Mouse (Mus musculus): ENCODE measurements around the gene Arid5b. TPM values are rescaled to one million over a fixed set of nuclear protein-coding genes. Genes with fewer than 3 reads are reported as not detected.

The Arid5b gene
- total RNA-seq, 2 experiments from 2014 or later, result 3.9 to 7.1 TPM

- ATAC-seq (replicated peaks; ENCODE audit: low FRiP score, poor library complexity, severe bottlenecking), result no peak
Observed at GRCm38 (mm10) chr10:68075181-68075580, 203.4 kb downstream of the Arid5b start.

DNA sequence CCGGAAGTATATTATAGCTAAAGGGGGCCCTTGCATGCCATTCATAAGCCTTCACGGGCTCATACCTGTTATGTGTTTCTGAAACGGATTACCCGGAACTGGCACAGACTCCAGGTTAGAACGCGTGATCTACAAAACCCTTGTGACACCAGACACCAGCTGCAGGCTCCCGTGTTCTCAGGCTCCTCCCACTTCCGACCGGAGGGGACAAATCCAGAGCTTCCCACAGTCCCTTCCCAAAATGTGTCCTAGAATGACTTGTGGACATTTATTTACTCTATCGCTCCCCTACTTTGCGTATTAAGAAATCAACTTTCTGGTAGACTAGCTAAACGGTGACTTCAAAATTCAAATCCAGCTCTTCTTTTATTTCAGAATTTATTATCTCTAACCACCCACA, 204.2 kb downstream of the Arid5b start:
- ATAC-seq (replicated peaks; ENCODE audit: low FRiP score, poor library complexity, severe bottlenecking), result no peak

- ATAC-seq (replicated peaks; ENCODE audit: low FRiP score, poor library complexity, severe bottlenecking), result no peak
Observed at GRCm38 (mm10) chr10:68072626-68073025, 205.9 kb downstream of the Arid5b start.

GRCm38 (mm10) chr10:68071041-68071440, 207.5 kb downstream of the Arid5b start:
- no peak for ATAC-seq (replicated peaks; ENCODE audit: low FRiP score, poor library complexity, severe bottlenecking)

GRCm38 (mm10) chr10:68068426-68068825, 210.1 kb downstream of the Arid5b start:
- no peak for ATAC-seq (replicated peaks; ENCODE audit: low FRiP score, poor library complexity, severe bottlenecking)

DNA sequence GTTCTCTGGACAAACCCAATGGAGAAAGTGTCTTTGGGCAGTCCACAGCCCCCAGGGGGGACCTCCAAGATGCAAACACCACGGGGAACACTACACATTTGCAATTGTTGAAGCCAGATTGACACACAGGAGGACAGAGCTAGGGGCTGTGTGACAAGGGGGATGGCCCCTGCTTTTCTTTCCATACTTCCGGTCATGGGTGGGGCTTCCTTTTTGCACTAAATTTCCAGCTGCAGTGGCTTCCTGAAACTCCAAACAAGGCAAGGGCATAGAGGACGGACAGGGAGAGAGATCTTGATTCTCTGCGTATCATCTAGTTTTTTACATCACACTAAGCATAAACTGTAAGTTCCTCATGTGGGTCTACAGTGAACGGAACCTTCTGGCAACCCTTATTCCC, 210.6 kb downstream of the Arid5b start:
- ATAC-seq (replicated peaks; ENCODE audit: low FRiP score, poor library complexity, severe bottlenecking), result no peak

DNA sequence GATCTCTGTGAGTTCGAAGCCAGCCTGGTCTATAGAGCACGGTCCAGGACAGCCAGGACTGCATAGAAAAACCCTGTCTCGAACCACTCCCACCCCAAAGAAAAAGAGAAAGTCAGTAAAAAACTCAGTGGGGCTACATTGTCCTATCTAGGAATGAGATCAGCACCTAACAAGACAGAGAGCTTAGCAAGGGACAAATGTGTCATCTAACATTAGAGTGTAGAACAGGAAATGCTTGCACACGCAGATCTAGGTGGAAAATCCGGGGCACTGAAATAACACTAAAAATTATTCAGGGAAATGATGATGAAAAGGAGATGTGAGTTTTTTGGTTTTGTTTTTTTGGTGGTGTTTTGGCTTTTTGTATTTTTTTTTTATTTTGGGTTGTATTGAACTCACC, 212.4 kb downstream of the Arid5b start:
- ATAC-seq (replicated peaks; ENCODE audit: low FRiP score, poor library complexity, severe bottlenecking), result no peak

DNA sequence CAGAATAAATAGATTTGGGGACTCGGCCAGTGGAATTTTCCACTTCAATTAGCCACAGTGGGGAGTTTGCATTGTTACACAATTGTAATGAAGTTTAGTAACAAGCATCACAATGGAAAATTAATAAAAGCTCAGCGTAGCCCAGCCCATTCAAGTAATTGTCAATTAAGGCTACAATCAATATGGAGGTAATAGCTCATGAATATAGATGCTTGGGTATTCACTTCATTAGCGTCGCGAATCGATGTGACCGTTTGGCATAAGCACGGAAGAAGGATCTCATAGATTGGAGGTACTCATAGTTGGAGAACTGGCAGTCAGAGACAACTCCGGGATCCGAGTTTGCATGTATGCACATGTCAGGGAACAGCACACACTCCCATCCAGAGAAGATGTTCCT, 214.0 kb downstream of the Arid5b start:
- no peak for ATAC-seq (replicated peaks; ENCODE audit: low FRiP score, poor library complexity, severe bottlenecking)

DNA sequence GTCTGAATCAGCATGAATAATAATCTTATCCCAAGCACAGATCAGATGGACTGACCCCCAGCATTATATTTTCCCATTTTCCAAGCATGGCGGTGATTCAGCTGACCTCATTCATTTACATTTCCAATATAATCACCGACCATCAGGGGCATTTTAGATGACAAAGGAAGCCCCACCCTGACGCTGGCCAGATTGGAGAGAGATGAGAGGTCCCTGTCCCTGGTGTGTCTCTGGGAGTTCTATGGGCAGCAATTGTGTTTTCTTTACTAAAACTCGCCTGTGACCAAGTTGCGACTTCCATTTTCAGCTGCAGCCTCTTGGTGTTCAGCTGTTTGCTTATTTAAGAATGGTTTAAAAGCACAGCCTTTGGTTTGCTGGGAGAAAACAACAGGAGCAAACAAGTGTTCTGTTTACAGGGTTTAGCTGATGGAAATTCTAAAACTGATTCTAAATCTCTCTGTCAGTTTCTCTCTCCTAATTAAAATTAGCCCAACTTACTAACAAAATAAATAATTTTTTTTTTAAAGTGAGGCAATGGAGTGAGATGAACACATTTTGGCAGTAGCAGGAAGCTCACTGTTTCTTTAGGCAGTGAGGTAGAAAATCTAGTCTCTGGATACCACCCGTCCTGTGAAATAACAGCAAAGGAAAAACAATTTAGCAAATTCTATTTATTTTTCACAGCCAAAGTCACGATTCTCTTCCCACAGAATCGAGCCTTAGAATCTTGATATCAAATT, 214.6 kb downstream of the Arid5b start:
- ATAC-seq (replicated peaks; ENCODE audit: low FRiP score, poor library complexity, severe bottlenecking), result no peak

- ATAC-seq (replicated peaks; ENCODE audit: low FRiP score, poor library complexity, severe bottlenecking), result no peak
Observed at GRCm38 (mm10) chr10:68061249-68061615, 217.3 kb downstream of the Arid5b start.

GRCm38 (mm10) chr10:68060590-68061248, 217.8 kb downstream of the Arid5b start:
- ATAC-seq (replicated peaks; ENCODE audit: low FRiP score, poor library complexity, severe bottlenecking), result no peak

DNA sequence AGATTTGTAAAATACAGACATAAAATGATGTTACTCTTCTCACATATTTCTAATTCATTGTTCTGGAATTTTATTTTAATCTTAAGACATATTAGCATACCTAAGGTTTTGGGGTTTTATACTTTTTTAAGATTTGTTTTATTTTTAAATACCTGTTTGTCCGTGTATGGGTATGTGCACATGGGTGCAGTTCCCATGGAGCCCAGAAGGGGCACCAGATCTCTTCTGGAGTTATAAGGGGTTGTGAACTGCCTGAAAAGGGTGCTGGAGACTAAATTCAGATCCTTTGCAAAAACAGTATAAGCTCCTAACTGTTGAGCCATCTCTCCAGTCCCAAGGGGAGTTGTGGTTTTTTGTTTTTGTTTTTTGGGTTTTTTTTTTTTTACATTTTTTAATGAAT, 220.2 kb downstream of the Arid5b start:
- no peak for ATAC-seq (replicated peaks; ENCODE audit: low FRiP score, poor library complexity, severe bottlenecking)

- no peak for ATAC-seq (replicated peaks; ENCODE audit: low FRiP score, poor library complexity, severe bottlenecking)
Observed at GRCm38 (mm10) chr10:68057841-68058240, 220.7 kb downstream of the Arid5b start.

- no peak for ATAC-seq (replicated peaks; ENCODE audit: low FRiP score, poor library complexity, severe bottlenecking)
Observed at GRCm38 (mm10) chr10:68054706-68055105, 223.8 kb downstream of the Arid5b start.

- no peak for ATAC-seq (replicated peaks; ENCODE audit: low FRiP score, poor library complexity, severe bottlenecking)
Observed at GRCm38 (mm10) chr10:68054131-68054530, 224.4 kb downstream of the Arid5b start.

DNA sequence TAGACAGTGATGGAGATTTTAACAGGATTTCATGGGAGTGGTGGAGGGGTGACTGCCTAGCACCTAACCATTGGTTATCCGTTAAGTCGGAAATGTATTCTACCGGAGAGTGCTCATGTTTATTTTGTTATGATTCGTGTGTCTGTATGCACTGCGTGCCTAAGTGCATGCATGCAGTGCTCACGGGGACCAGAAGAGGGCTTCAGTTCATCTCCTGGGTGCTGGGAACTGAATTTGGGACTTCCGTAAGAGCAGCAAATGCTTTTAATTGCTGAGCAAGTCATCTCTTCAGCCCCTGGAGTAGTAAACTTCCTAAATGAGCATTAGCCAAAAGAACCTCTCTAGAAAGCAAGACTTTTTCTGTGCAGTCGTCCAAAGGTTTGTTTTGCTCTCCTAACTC, 226.2 kb downstream of the Arid5b start:
- ATAC-seq (replicated peaks; ENCODE audit: low FRiP score, poor library complexity, severe bottlenecking), result no peak

DNA sequence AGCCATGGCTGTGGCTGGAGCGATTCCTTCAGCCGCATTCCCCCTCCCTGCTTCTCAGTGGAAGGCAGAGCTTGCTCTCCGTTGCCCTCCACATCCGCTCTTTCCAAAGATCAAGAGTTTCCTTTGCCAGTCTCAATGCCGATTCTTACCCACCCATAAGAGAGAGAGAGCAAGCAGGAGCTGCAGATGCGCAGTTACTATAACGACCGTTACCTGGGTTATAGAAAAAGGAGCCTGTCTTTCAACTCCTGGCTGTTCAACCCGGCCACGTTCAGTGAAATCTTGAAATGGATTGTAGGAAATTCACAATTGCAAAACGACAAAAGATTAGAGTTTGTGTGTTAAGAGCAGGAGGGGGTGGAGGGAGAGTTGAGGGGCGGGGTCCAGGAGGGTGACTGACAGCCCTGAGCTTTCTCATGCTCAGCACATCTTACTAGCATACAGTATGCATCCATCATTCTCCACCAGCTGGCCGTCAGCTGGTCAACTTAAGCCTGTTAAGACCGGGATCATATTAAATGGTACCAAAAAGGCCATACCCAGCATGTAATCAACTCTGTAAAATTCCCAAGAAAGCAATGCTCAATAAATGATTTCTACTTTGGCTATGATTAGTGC, 227.1 kb downstream of the Arid5b start:
- no peak for ATAC-seq (replicated peaks; ENCODE audit: low FRiP score, poor library complexity, severe bottlenecking)

GRCm38 (mm10) chr10:68050882-68051281, 227.7 kb downstream of the Arid5b start:
- ATAC-seq (replicated peaks; ENCODE audit: low FRiP score, poor library complexity, severe bottlenecking), result no peak

DNA sequence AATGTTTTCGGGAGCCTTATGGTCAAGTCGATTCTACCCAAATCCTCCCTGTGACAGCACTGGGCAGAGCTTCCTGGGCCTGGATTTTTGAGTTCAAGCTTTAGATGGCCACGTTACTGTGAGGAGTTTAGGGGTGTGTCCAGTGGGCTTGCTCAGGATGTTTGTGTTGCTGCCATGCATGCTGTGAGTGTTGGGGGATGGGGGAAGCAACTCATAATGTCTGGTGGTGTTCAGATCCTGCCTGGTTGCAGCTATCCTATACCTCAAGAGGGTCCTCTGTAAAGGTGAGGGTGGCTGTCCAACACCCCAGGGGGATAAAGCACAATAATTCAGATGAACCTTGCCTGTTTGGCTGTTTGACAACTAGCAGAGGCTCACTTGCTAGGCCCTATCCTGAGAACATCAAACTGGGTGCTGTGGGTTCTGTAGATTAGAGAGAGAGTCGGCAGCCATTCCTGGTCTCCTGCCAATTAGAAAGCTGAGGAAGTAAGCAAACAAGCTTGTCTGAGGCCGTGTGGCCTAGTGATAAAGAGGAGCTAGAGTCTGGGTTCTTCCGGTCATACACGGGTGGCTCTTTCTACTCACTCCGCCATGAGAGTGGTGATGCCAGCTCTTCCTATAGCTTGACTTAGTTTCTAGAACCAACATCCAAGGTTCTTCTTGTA, 229.8 kb downstream of the Arid5b start:
- peak; percentile 86 for ATAC-seq (replicated peaks; ENCODE audit: low FRiP score, poor library complexity, severe bottlenecking)

- ATAC-seq (replicated peaks; ENCODE audit: low FRiP score, poor library complexity, severe bottlenecking), result no peak
Observed at GRCm38 (mm10) chr10:68044864-68045263, 233.7 kb downstream of the Arid5b start.

DNA sequence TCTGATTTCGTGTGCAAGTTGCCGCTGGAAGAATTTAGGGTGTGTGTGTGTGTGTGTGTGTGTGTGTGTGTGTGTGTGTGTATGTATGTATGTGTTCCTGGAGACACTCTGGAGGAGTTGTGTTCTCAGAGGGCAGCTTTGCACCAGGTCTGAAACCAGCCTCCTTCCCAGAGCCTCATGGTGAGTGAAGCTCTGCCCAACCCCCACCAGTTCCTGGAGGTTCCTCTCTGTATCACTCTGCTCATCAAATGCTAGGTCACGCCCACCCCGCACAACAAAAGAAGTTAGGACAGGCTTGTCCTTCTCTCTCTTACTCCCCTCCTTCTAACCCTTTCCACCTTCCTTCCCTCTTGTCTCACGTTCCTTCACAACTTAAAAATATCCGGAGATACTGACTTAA, 234.6 kb downstream of the Arid5b start:
- no peak for ATAC-seq (replicated peaks; ENCODE audit: low FRiP score, poor library complexity, severe bottlenecking)

Data from erythroid progenitor cell, adult 5-6 weeks (primary cell).